Mouse (Mus musculus) C2C12 (cell line): Measurements from ENCODE around the gene Hsf4.

Source experiments
- CEBPB ChIP-seq: IDR thresholded peaks from one replicate; pipeline ENCODE4 v1.6.1; 2011; ENCODE audit warnings: low read depth, mild to moderate bottlenecking, control low read depth, moderate library complexity
- CTCF ChIP-seq: IDR thresholded peaks from one replicate; pipeline ENCODE4 v1.5.1; 2011; ENCODE audit not compliant: control insufficient read depth, insufficient read depth, insufficient read length
- MAX ChIP-seq: IDR thresholded peaks from one replicate; pipeline ENCODE4 v1.6.1; 2011; ENCODE audit warnings: mild to moderate bottlenecking, control low read depth
- MYOG ChIP-seq: IDR thresholded peaks from one replicate; pipeline ENCODE4 v1.6.1; 2011; ENCODE audit not compliant: control insufficient read depth, insufficient read length; ENCODE audit errors: extremely low read depth
- USF1 ChIP-seq: IDR thresholded peaks from one replicate; pipeline ENCODE4 v1.6.1; 2011; ENCODE audit warnings: low read depth, mild to moderate bottlenecking, control low read depth, moderate library complexity

GRCm38 (mm10) chr8:105231503-105232320 lies 37.9 kb upstream of the Hsf4 start:
- TF ChIP-seq CTCF, result no peak
- TF ChIP-seq MYOG, result no peak
- TF ChIP-seq MAX, result no peak
- TF ChIP-seq USF1, result no peak
- no peak for TF ChIP-seq CEBPB
